Mouse (Mus musculus): ENCODE measurements around the gene Agxt. TPM values are rescaled to one million over a fixed set of nuclear protein-coding genes. Genes with fewer than 3 reads are reported as not detected.

Gene Agxt
- not detected in 2 replicates for polyA plus RNA-seq (2015; fragmentation: Nextera tagmentation; extraction: Ambion mirVana)

- Histone ChIP-seq H3K27me3 (no peaks in the 10 kb centered on the region), H3K4me3 (no peak within 1 kb of the TSS), H3K36me3 (ENCODE audit: poor library complexity, severe bottlenecking) (no peaks in the 10 kb centered on the region), H3K9me3 (replicated peaks) (no peaks in the 10 kb centered on the region), H3K27ac (no peak within 1 kb of the TSS), H3K4me1 (no peaks in the 10 kb centered on the region), H3K4me2 (no peak within 1 kb of the TSS), H3K9ac (no peak within 1 kb of the TSS)
- WGBS: 91% methylated on average over 12 of the region's 12 CpGs
- no peak for ATAC-seq
Measured at GRCm38 (mm10) chr1:93135036-93135526, at the start of gene Agxt. TSS of gene Agxt (plus strand) at chr1:93135240.

DNA sequence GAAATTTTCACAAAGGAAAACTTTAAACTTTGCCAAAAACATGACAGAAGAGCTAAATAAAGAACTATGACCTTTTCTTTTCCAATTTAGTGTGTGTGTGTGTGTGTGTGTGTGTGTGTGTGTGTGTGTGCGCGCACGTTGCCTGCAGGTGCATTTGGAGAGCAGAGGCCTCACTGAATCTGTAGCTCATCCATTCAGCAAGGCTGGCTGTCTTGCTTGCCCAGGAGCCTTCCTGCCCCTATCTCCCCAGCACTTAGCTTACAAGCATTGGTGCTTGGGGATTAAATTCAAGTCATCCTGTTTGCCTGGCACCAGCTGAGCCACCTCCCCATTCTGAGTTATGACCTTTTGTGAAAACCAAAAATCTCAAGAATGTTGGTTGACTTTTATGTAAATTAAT lies 42.5 kb upstream of the Agxt start:
- 95% methylated on average over 3 of the region's 3 CpGs for WGBS
- ATAC-seq: no peak

GRCm38 (mm10) chr1:93098956-93099355 lies 36.1 kb upstream of the Agxt start:
- peaks cover 54% of the 10 kb centered on the region for H3K4me1 ChIP-seq
- ATAC-seq: no peak
- peaks cover 6% of the 10 kb centered on the region; the same call in 1 of the 2 replicates for H3K36me3 ChIP-seq (ENCODE audit: poor library complexity, severe bottlenecking)
- H3K27me3 ChIP-seq: no peaks in the 10 kb centered on the region
- WGBS: 89% methylated on average over 5 of the region's 5 CpGs
- no peaks in the 10 kb centered on the region for H3K9me3 ChIP-seq (replicated peaks)
- H3K9ac ChIP-seq: peak overlapping the region; percentile 88; the same call in 1 of the 2 replicates
- peak overlapping the region; percentile 85 for H3K4me3 ChIP-seq
- no peak overlapping the region for H3K27ac ChIP-seq
- H3K4me2 ChIP-seq: peak overlapping the region; percentile 99

More for the DNA sequence above, 42.5 kb upstream of the Agxt start:
- H3K4me3 ChIP-seq: no peak overlapping the region
- H3K4me1 ChIP-seq: peaks cover 33% of the 10 kb centered on the region
- H3K9ac ChIP-seq: no peak overlapping the region
- H3K9me3 ChIP-seq (replicated peaks): no peaks in the 10 kb centered on the region
- H3K4me2 ChIP-seq: no peak overlapping the region
- H3K27me3 ChIP-seq: no peaks in the 10 kb centered on the region
- H3K27ac ChIP-seq: no peak overlapping the region
- peaks cover 19% of the 10 kb centered on the region for H3K36me3 ChIP-seq (ENCODE audit: poor library complexity, severe bottlenecking)

- peak overlapping the region; percentile 85 for H3K4me3 ChIP-seq
- H3K4me1 ChIP-seq: peaks cover 52% of the 10 kb centered on the region
- no peaks in the 10 kb centered on the region for H3K27me3 ChIP-seq
- H3K36me3 ChIP-seq (ENCODE audit: poor library complexity, severe bottlenecking): peaks cover 6% of the 10 kb centered on the region; the same call in 1 of the 2 replicates
- 1% methylated on average over 18 of the region's 18 CpGs for WGBS
- no peaks in the 10 kb centered on the region for H3K9me3 ChIP-seq (replicated peaks)
- peak overlapping the region; percentile 90 for H3K27ac ChIP-seq
- peak overlapping the region; percentile 88 for H3K9ac ChIP-seq
- peak overlapping the region; percentile 99 for H3K4me2 ChIP-seq
- ATAC-seq: 0 out of 2 replicates have a peak, but pooled peaks have one; percentile 0
Measured at GRCm38 (mm10) chr1:93100243-93100575, 34.8 kb upstream of the Agxt start.

GRCm38 (mm10) chr1:93100576-93101491 lies 34.2 kb upstream of the Agxt start:
- H3K36me3 ChIP-seq (ENCODE audit: poor library complexity, severe bottlenecking): 0 out of 2 replicates have a peak, but pooled peaks cover 6% of the 10 kb centered on the region
- ATAC-seq: peak; percentile 65
- peak overlapping the region; percentile 88 for H3K9ac ChIP-seq
- no peaks in the 10 kb centered on the region for H3K27me3 ChIP-seq
- peak overlapping the region; percentile 90 for H3K27ac ChIP-seq
- no peaks in the 10 kb centered on the region for H3K9me3 ChIP-seq (replicated peaks)
- H3K4me1 ChIP-seq: peaks cover 46% of the 10 kb centered on the region
- peak overlapping the region; percentile 99 for H3K4me2 ChIP-seq
- WGBS: 1% methylated on average over 49 of the region's 49 CpGs
- H3K4me3 ChIP-seq: peak overlapping the region; percentile 85

GRCm38 (mm10) chr1:93101571-93102061 lies 33.4 kb upstream of the Agxt start, which contains the start of gene Kif1a:
TSS of gene Kif1a (minus strand) at chr1:93101951.
- H3K36me3 ChIP-seq (ENCODE audit: poor library complexity, severe bottlenecking): 0 out of 2 replicates have a peak, but pooled peaks cover 6% of the 10 kb centered on the region
- H3K27me3 ChIP-seq: no peaks in the 10 kb centered on the region
- no peaks in the 10 kb centered on the region for H3K9me3 ChIP-seq (replicated peaks)
- peak within 1 kb of the TSS; percentile 85 for H3K4me3 ChIP-seq
- peak; percentile 95 for ATAC-seq
- peak within 1 kb of the TSS; percentile 88 for H3K9ac ChIP-seq
- peak within 1 kb of the TSS; percentile 99 for H3K4me2 ChIP-seq
- WGBS: under 1% methylated on average over 39 of the region's 39 CpGs
- peaks cover 38% of the 10 kb centered on the region for H3K4me1 ChIP-seq
- peak within 1 kb of the TSS; percentile 90 for H3K27ac ChIP-seq

GRCm38 (mm10) chr1:93102700-93103099 lies 32.3 kb upstream of the Agxt start:
- Histone ChIP-seq H3K36me3 (ENCODE audit: poor library complexity, severe bottlenecking) (no peaks in the 10 kb centered on the region), H3K4me1 (peaks cover 29% of the 10 kb centered on the region), H3K4me3 (no peak overlapping the region), H3K27ac (peak overlapping the region; percentile 90; the same call in 1 of the 2 replicates), H3K4me2 (peak overlapping the region; percentile 99; the same call in 1 of the 2 replicates), H3K9ac (0 out of 2 replicates have a peak overlapping the region, but pooled peaks have one; percentile 88), H3K9me3 (replicated peaks) (no peaks in the 10 kb centered on the region), H3K27me3 (no peaks in the 10 kb centered on the region)
- no peak for ATAC-seq
- 67% methylated on average over 7 of the region's 7 CpGs for WGBS

- no peaks in the 10 kb centered on the region for H3K36me3 ChIP-seq (ENCODE audit: poor library complexity, severe bottlenecking)
- peak overlapping the region; percentile 41 for H3K27ac ChIP-seq
- H3K9ac ChIP-seq: peak overlapping the region; percentile 61
- H3K4me3 ChIP-seq: peak overlapping the region; percentile 45
- ATAC-seq: peak; percentile 100
- H3K27me3 ChIP-seq: no peaks in the 10 kb centered on the region
- H3K9me3 ChIP-seq (replicated peaks): no peaks in the 10 kb centered on the region
- 20% methylated on average over 21 of the region's 21 CpGs for WGBS
- H3K4me1 ChIP-seq: peaks cover 6% of the 10 kb centered on the region
- H3K4me2 ChIP-seq: peak overlapping the region; percentile 67
Measured at GRCm38 (mm10) chr1:93114713-93115463, 20.2 kb upstream of the Agxt start.

DNA sequence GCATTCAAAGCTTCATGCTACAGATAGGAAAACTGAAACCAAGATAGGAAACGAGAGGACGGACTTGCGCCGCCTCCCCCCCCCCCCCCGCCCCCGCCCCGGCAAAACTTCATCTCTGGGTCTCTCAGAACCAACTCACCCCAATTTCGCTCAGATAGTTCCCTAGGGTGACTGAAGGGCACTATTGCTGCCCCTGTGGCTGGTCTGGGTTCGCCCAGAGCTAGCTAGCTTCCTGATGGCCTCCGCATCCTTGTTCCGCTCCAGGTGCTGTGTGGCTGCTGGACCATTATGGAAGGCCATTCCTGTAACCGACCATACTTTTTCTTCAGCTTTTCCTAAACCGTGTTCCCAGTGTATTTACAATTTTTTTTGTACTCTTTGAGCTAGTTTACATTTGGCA lies 19.6 kb upstream of the Agxt start:
- no peaks in the 10 kb centered on the region for H3K27me3 ChIP-seq
- no peaks in the 10 kb centered on the region for H3K36me3 ChIP-seq (ENCODE audit: poor library complexity, severe bottlenecking)
- no peaks in the 10 kb centered on the region for H3K9me3 ChIP-seq (replicated peaks)
- peak overlapping the region; percentile 61 for H3K9ac ChIP-seq
- peak overlapping the region; percentile 67 for H3K4me2 ChIP-seq
- H3K27ac ChIP-seq: peak overlapping the region; percentile 41
- peaks cover 6% of the 10 kb centered on the region for H3K4me1 ChIP-seq
- 7% methylated on average over 13 of the region's 13 CpGs for WGBS
- peak overlapping the region; percentile 45 for H3K4me3 ChIP-seq
- ATAC-seq: peak; percentile 73

DNA sequence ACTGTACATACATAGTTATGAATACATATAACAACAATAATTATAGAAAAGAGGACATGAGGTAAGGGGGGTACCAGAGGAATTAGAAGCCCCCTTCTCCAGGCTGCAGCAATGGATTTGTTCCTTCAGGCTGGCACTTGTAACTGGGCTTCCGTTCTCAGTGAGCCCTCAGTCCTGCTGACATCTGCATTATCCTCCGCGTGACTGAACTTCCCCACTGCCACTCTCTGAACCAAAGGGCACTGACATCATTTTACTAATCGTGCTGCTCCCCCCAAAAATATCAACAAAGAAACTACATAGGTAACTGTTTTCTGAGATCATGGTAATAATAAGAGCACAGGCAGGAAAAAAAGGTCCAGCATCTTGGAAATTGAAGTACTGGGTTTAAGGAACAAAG lies 16.2 kb upstream of the Agxt start:
- 19% methylated on average over 4 of the region's 4 CpGs for WGBS
- Histone ChIP-seq H3K9me3 (replicated peaks) (no peaks in the 10 kb centered on the region), H3K4me2 (no peak overlapping the region), H3K27ac (no peak overlapping the region), H3K36me3 (ENCODE audit: poor library complexity, severe bottlenecking) (no peaks in the 10 kb centered on the region), H3K4me1 (peaks cover 6% of the 10 kb centered on the region), H3K9ac (no peak overlapping the region), H3K4me3 (no peak overlapping the region), H3K27me3 (no peaks in the 10 kb centered on the region)
- no peak for ATAC-seq

DNA sequence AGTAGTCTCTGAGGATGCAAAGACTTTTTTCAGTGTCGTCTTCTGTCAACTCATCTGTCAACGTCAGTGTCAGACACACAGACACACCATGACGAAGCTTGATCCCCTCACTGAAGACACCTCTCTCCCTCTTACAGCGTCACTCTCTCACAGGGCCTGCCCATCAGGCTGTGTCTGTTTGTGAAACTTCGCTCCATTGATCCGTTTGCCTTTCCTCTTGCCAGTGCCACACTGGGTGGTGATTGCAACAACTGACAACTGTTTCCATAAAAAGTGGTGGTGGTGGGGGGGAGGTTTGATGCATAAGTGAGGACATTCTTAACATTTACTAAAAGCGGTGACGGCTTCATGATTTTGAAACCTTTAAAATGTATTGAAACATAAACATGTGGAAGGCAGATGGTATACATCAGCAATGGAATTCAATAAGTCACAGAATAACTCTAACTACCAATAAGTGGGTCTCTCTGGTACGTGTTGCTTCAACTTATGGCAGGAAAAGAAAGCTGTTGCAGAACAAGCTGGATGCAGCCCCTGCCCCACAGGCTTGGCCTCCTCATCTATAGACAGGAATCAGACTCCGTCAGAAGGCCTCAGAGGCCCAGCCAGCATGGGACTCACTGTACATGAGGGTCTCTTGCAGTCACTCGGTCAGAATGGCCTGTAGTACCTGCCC lies 11.7 kb upstream of the Agxt start:
- Histone ChIP-seq H3K4me2 (no peak overlapping the region), H3K27me3 (no peaks in the 10 kb centered on the region), H3K27ac (no peak overlapping the region), H3K9ac (no peak overlapping the region), H3K9me3 (replicated peaks) (no peaks in the 10 kb centered on the region), H3K4me1 (no peaks in the 10 kb centered on the region), H3K4me3 (no peak overlapping the region), H3K36me3 (ENCODE audit: poor library complexity, severe bottlenecking) (no peaks in the 10 kb centered on the region)
- no peak for ATAC-seq
- 87% methylated on average over 11 of the region's 11 CpGs for whole genome bisulfite sequencing
